Mouse (Mus musculus) hindbrain, embryonic 12.5 days (tissue): ENCODE results near the gene Ccdc117. TPM values are rescaled to one million over a fixed set of nuclear protein-coding genes. Genes with fewer than 3 reads are reported as not detected.
"Not testable (repeated sequence)": the region's sequence is repeated elsewhere in the genome, so short reads cannot be mapped to it uniquely, and the experiment has no call there.

Experiments used
- ATAC-seq: fragments of 200-750 bp; cut with Nextera tagmentation; 2 replicates; pipeline ENCODE4 v1.8.0; 2017; ENCODE audit warnings: moderate TSS enrichment; ENCODE audit not compliant: low FRiP score
- H3K27ac ChIP-seq: fragments of 300-500 bp; sonication (generic); 2 replicates; pipeline ENCODE4 v1.5.1; 2016; ENCODE audit warnings: mild to moderate bottlenecking
- H3K27me3 ChIP-seq: fragments of 300-500 bp; sonication (generic); 2 replicates; pipeline ENCODE4 v1.6.1; 2016; ENCODE audit warnings: mild to moderate bottlenecking
- H3K36me3 ChIP-seq: fragments of 300-500 bp; sonication (generic); 2 replicates; pipeline ENCODE4 v1.6.1; 2016; ENCODE audit warnings: mild to moderate bottlenecking
- H3K4me1 ChIP-seq: fragments of 300-500 bp; sonication (generic); 2 replicates; pipeline ENCODE4 v1.6.1; 2016
- H3K4me2 ChIP-seq: fragments of 300-500 bp; sonication (generic); replicated peaks from 2 replicates; pipeline ENCODE4 v1.6.1; 2016; ENCODE audit warnings: mild to moderate bottlenecking
- H3K4me3 ChIP-seq: fragments of 300-500 bp; sonication (generic); 2 replicates; pipeline ENCODE4 v1.5.1; 2016; ENCODE audit warnings: mild to moderate bottlenecking
- H3K9ac ChIP-seq: fragments of 300-500 bp; sonication (generic); 2 replicates; pipeline ENCODE4 v1.6.1; 2016; ENCODE audit warnings: mild to moderate bottlenecking, moderate library complexity
- H3K9me3 ChIP-seq: fragments of 300-500 bp; sonication (generic); replicated peaks from 2 replicates; pipeline ENCODE4 v1.6.1; 2016; ENCODE audit warnings: mild to moderate bottlenecking
- WGBS: fragments of 180-500 bp; shearing (Covaris S2); methylation state at CpG from one replicate; pipeline ENCODE4 v1.1.7; 2016; 5-methylcytosine and 5-hydroxymethylcytosine counted together
- polyA plus RNA-seq: library from polyadenylated mRNA; unstranded; fragments of >200 nt; fragmentation: Nextera tagmentation; extraction: Ambion mirVana; gene quantifications from 2 replicates; pipeline ENCODE4 v1.2.1, GENCODE M21; 2016

Gene Ccdc117
- polyA plus RNA-seq, 1 experiment from 2014 or later = 25.3 TPM

DNA sequence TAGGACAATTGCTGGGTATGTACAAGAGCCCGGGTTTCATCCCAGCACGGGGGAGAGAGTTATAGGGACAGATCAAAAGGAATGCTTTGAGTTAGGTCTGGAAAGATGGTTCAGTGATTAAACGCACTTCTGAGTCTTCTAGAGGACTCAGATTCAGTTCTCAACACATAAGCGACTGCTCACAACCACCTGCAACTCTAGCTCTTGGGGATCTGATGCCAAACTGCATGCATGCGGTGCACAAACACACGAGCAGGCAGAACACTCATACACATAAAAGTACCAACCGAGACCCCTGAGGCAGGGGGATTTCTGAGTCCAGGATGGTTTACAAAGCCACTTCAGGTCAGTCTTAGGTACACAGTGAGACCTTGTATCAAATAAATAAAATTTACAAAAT, 25.8 kb downstream of the Ccdc117 start:
- Histone ChIP-seq H3K9ac (no peak overlapping the region), H3K4me1 (no peaks in the 10 kb centered on the region), H3K9me3 (no peaks in the 10 kb centered on the region), H3K27ac (no peak overlapping the region), H3K36me3 (no peaks in the 10 kb centered on the region), H3K27me3 (no peaks in the 10 kb centered on the region), H3K4me3 (no peak overlapping the region), H3K4me2 (no peak overlapping the region)
- WGBS = 82% methylated on average over 7 of the region's 7 CpGs
- ATAC-seq = no peak

DNA sequence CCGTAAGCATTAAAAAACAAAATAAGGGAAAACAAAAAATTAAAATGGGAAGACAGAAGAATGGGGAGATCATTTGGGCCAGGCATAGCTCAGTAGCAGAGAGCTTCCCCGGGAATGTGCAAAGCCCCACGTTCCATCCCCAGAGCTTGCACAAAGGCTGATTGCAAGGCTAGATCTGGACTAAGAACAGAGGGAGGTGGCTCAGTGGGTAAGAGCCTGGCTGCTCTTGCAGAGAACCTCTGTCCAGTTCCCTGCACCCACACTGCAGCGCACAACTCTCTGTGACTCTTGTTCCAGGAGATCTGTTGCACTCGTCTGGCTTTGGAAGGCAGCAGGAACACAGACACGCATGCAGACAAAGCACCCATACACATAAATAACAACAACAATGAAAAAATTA, 26.3 kb downstream of the Ccdc117 start:
- 81% methylated on average over 6 of the region's 6 CpGs for WGBS
- H3K9me3 ChIP-seq = no peaks in the 10 kb centered on the region
- H3K36me3 ChIP-seq = no peaks in the 10 kb centered on the region
- ATAC-seq = no peak
- H3K27ac ChIP-seq = no peak overlapping the region
- no peaks in the 10 kb centered on the region for H3K27me3 ChIP-seq
- H3K4me2 ChIP-seq = no peak overlapping the region
- no peaks in the 10 kb centered on the region for H3K4me1 ChIP-seq
- no peak overlapping the region for H3K9ac ChIP-seq
- H3K4me3 ChIP-seq = no peak overlapping the region

DNA sequence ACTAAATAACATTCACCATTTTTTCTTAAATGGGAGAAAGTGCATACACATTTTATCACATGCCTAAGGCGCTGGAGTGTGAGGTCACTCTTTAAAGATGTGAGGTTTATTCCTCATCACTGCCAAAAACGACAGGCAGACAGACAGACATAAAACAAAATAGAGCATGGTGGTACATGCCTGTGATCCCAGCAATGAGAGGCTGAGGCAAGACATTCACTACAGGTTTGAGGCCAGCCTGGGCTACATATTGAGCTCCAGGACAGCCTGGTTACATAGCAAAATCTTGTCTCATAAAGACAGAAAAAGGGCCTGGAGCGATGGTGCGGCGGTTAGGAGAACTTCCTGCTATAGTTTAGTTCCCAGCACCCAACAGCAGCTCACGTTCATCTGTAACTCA, 26.8 kb downstream of the Ccdc117 start:
- H3K4me2 ChIP-seq = no peak overlapping the region
- WGBS = 81% methylated on average over 6 of the region's 6 CpGs
- H3K36me3 ChIP-seq = no peaks in the 10 kb centered on the region
- no peak overlapping the region for H3K9ac ChIP-seq
- no peak overlapping the region for H3K4me3 ChIP-seq
- no peaks in the 10 kb centered on the region for H3K9me3 ChIP-seq
- no peak overlapping the region for H3K27ac ChIP-seq
- no peaks in the 10 kb centered on the region for H3K4me1 ChIP-seq
- H3K27me3 ChIP-seq = no peaks in the 10 kb centered on the region
- no peak for ATAC-seq

- no peak for ATAC-seq
- no peaks in the 10 kb centered on the region for H3K27me3 ChIP-seq
- H3K4me1 ChIP-seq = no peaks in the 10 kb centered on the region
- no peaks in the 10 kb centered on the region for H3K9me3 ChIP-seq
- H3K36me3 ChIP-seq = no peaks in the 10 kb centered on the region
- no peak overlapping the region for H3K9ac ChIP-seq
- H3K27ac ChIP-seq = no peak overlapping the region
- H3K4me3 ChIP-seq = no peak overlapping the region
- WGBS = 84% methylated on average over 4 of the region's 4 CpGs
- no peak overlapping the region for H3K4me2 ChIP-seq
Measured at GRCm38 (mm10) chr11:5514091-5514490, 27.9 kb downstream of the Ccdc117 start.

DNA sequence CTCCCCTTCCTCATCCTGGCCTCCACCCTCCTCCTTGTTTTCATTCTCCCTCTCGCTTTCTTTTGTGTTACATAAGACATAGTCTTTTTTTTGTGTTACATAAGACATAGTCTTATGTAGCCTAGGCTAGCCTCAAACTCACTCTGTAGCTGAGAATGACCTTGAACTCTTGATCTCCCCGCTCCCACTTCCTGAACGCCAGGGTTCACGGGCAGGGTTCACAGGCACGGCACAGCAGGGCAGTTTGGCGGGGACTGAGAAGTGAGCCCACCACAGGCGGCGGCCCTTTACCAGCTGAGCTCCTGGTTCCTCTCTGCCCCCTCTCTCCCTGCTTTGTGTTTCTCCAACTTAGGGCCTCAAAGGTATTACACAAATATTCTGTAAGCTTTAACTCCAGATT, 29.0 kb downstream of the Ccdc117 start:
- no peak overlapping the region for H3K9ac ChIP-seq
- H3K4me2 ChIP-seq = no peak overlapping the region
- no peaks in the 10 kb centered on the region for H3K27me3 ChIP-seq
- no peak overlapping the region for H3K27ac ChIP-seq
- no peaks in the 10 kb centered on the region for H3K9me3 ChIP-seq
- WGBS = 81% methylated on average over 8 of the region's 8 CpGs
- no peak overlapping the region for H3K4me3 ChIP-seq
- H3K36me3 ChIP-seq = no peaks in the 10 kb centered on the region
- no peak for ATAC-seq
- no peaks in the 10 kb centered on the region for H3K4me1 ChIP-seq

- Histone ChIP-seq H3K27me3 (no peaks in the 10 kb centered on the region), H3K4me2 (no peak overlapping the region), H3K36me3 (no peaks in the 10 kb centered on the region), H3K4me3 (no peak overlapping the region), H3K27ac (no peak overlapping the region), H3K9me3 (no peaks in the 10 kb centered on the region), H3K9ac (no peak overlapping the region), H3K4me1 (no peaks in the 10 kb centered on the region)
- ATAC-seq = no peak
- 82% methylated on average over 12 of the region's 12 CpGs for WGBS
Measured at GRCm38 (mm10) chr11:5512099-5512725, 29.8 kb downstream of the Ccdc117 start.

GRCm38 (mm10) chr11:5510686-5511085, 31.3 kb downstream of the Ccdc117 start:
- not testable (repeated sequence) for H3K4me2 ChIP-seq, H3K27ac ChIP-seq, H3K27me3 ChIP-seq, H3K4me1 ChIP-seq, H3K4me3 ChIP-seq, ATAC-seq, H3K36me3 ChIP-seq, H3K9ac ChIP-seq, H3K9me3 ChIP-seq
- 80% methylated on average over 1 of the region's 2 CpGs for WGBS

DNA sequence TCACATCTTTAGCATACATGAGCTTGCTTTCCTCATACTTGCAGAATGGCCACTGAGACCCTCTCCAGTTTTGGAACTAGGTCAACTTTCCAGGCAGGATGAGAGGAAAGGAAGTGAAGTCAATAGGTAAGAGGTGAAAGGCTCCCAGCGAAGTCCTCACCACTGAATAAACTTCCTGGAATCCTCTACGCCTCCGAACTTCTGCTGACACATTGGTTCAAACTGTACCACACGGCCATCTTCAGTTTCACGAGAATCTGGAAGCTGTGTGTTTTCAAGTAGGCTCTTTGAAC, 31.9 kb downstream of the Ccdc117 start:
- Histone ChIP-seq H3K9me3 (no peaks in the 10 kb centered on the region), H3K27me3 (no peaks in the 10 kb centered on the region), H3K4me1 (0 out of 2 replicates have a peak, but pooled peaks cover 3% of the 10 kb centered on the region), H3K36me3 (no peaks in the 10 kb centered on the region), H3K27ac (no peak overlapping the region), H3K9ac (no peak overlapping the region), H3K4me3 (no peak overlapping the region), H3K4me2 (no peak overlapping the region)
- 73% methylated on average over 5 of the region's 5 CpGs for WGBS
- ATAC-seq = no peak

DNA sequence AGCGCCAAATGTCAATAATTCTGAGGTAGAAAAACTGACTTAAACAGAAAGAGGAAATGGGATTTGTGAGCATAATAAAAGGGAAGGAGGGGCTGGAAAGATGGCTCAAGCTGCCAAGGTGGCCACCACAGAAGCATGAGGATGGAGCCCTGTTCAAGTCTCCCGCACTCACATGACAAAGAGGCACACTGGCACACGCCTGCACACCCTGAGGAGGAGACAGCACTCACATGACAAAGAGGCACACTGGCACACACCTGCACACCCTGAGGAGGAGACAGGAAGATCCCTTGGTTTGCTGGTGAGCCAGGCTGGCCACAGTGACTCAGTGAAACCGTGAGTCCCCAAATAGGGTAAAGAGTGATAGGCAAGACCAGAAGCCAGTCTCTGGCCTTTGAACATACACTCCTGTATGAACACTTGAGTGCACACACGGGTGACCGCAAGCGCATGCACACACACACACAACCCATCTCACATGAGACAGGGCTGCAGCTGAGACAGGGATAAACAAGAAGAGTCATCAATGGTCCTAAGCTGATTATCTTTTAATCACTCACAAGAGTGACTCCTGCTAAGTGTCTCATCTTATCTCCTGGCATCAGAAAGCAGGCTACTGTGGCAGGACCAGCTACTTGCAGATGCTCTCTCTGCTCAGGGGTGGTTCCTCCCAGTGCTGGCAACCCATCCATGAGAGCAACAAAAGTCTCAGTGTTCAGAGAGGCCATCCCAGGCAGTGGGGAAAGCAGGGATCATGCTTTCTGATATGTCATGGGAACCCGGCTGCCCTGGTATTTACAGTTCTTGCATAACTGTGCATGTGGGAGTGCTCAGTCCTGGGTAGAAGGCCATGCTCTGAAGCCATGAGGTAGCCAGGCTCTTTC, 32.5 kb downstream of the Ccdc117 start:
- no peak overlapping the region for H3K9ac ChIP-seq
- H3K4me3 ChIP-seq = no peak overlapping the region
- WGBS = 87% methylated on average over 8 of the region's 8 CpGs
- 0 out of 2 replicates have a peak, but pooled peaks cover 3% of the 10 kb centered on the region for H3K4me1 ChIP-seq
- H3K27me3 ChIP-seq = no peaks in the 10 kb centered on the region
- H3K4me2 ChIP-seq = no peak overlapping the region
- ATAC-seq = no peak
- no peak overlapping the region for H3K27ac ChIP-seq
- H3K9me3 ChIP-seq = no peaks in the 10 kb centered on the region
- no peaks in the 10 kb centered on the region for H3K36me3 ChIP-seq

DNA sequence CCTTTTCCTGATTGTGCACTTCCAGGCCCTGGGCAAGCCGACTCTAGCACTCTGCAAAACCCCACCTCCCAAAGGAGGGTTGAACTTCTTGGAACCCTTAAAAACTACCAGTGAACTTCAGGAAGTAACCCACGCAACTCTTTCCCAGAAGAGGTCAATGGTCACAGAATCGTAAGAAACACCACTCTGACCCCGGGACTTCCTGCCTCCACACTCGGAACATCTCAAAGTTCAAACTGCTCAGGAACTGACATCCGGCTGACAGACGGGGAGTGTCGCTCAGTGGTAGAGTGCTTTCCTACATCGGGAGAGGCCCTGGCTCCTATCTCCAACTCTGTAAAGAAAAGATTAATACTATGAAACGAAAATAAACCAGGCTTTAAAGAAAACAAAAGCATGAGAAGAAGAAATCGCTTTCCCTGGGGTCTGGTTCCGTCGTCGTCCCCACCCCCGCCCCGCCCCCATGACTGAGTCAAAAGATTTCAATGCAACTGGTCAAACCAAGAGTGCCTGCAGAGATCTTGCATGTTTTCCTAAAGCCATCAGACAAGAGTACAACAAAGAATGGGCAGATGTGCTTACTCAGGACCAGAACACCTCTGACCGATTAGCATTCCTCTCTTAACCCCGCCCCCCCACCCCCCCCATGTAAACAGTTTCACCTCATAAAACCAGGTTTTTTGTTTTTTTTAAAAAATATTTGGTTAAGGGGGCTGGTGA, 36.0 kb downstream of the Ccdc117 start:
- 27% methylated on average over 18 of the region's 18 CpGs for WGBS
- Histone ChIP-seq H3K36me3 (no peaks in the 10 kb centered on the region), H3K4me1 (0 out of 2 replicates have a peak, but pooled peaks cover 3% of the 10 kb centered on the region), H3K27me3 (no peaks in the 10 kb centered on the region), H3K9me3 (no peaks in the 10 kb centered on the region; the same call in 1 of the 2 replicates), H3K27ac (no peak overlapping the region), H3K9ac (no peak overlapping the region), H3K4me2 (peak overlapping the region; percentile 27; the same call in 1 of the 2 replicates), H3K4me3 (no peak overlapping the region)
- no peak for ATAC-seq

DNA sequence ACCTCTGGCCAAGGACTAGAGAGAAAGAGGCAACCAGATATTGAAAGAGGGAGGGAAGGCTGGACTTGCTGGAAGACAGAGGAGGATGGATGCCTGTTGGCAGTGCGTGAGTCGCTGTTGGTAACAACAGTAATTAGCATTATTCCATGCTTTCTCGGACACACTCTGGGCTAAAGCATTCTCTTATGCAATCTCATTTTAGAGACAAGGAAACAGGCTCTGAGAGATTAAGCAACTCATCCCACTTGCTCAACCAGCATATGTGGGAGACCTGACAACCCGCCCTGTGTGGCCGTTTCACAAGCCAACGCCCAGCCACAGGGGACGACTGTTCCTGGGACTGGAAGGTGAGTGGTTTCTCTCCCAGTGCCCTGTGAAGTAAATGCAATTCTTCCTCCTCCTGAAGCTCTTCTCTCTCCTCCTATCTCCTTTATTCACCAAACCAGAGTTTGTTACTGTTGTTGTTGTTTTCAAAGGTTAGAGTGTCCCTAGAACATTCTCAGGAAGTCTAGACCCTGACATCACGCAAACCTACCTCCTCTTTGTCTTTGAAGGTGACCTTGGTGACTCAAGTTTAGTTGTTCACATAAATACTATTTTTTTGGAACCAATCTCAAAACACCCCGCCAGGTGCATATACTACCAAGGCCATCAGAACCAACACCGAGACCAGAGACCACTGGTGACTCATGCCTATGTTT, 39.5 kb downstream of the Ccdc117 start:
- H3K4me2 ChIP-seq = no peak overlapping the region
- no peak overlapping the region for H3K9ac ChIP-seq
- no peak overlapping the region for H3K27ac ChIP-seq
- no peak for ATAC-seq
- H3K9me3 ChIP-seq = no peaks in the 10 kb centered on the region; the same call in 1 of the 2 replicates
- no peaks in the 10 kb centered on the region for H3K27me3 ChIP-seq
- no peaks in the 10 kb centered on the region for H3K36me3 ChIP-seq
- 88% methylated on average over 10 of the region's 10 CpGs for WGBS
- H3K4me3 ChIP-seq = no peak overlapping the region
- 0 out of 2 replicates have a peak, but pooled peaks cover 3% of the 10 kb centered on the region for H3K4me1 ChIP-seq
